Mouse (Mus musculus): ENCODE results near the gene Npr2.

Npr2 gene

GRCm38 (mm10) chr4:43629106-43629817 lies 2.5 kb upstream of the Npr2 start:
- peak; percentile 53 to 59 for DNase-seq

- DNase-seq = peak; percentile 85 to 89
These were observed 1.6 kb upstream of the Npr2 start for GRCm38 (mm10) chr4:43630030-43630581.

- DNase-seq = peak in 1 of 2 experiments; percentile 42
These were observed 1.1 kb upstream of the Npr2 start for GRCm38 (mm10) chr4:43630671-43631045.

GRCm38 (mm10) chr4:43631956-43632920 lies 503 bp downstream of the Npr2 start:
- DNase-seq = peak; percentile 66 to 70

GRCm38 (mm10) chr4:43633296-43633695 lies 1.6 kb downstream of the Npr2 start:
- peak in 1 of 2 experiments; percentile 6 for DNase-seq

GRCm38 (mm10) chr4:43633736-43634135 lies 2.0 kb downstream of the Npr2 start:
- peak in 1 of 2 experiments; percentile 7 for DNase-seq

GRCm38 (mm10) chr4:43634621-43635374 lies 3.1 kb downstream of the Npr2 start:
- DNase-seq = peak in 1 of 2 experiments; percentile 5

GRCm38 (mm10) chr4:43636751-43637150 lies 5.0 kb downstream of the Npr2 start:
- DNase-seq = peak in 1 of 2 experiments; percentile 2

- DNase-seq = peak in 1 of 2 experiments; percentile 2
These were observed 8.3 kb downstream of the Npr2 start for GRCm38 (mm10) chr4:43640076-43640475.

- peak in 1 of 2 experiments; percentile 1 for DNase-seq
These were observed 8.8 kb downstream of the Npr2 start for GRCm38 (mm10) chr4:43640491-43640890.

GRCm38 (mm10) chr4:43649783-43650182 lies 18.0 kb downstream of the Npr2 start:
- no peak for DNase-seq

GRCm38 (mm10) chr4:43652726-43653125 lies 21.0 kb downstream of the Npr2 start:
- DNase-seq = peak in 1 of 2 experiments; percentile 6

GRCm38 (mm10) chr4:43653161-43654015 lies 21.7 kb downstream of the Npr2 start, which contains the start of gene Spag8:
TSS of gene Spag8 (minus strand) at chr4:43653594.
- peak in 1 of 2 experiments; percentile 22 for DNase-seq

GRCm38 (mm10) chr4:43655656-43656338 lies 24.1 kb downstream of the Npr2 start:
- DNase-seq = peak in 1 of 2 experiments; percentile 34

- DNase-seq = peak; percentile 95 to 97
These were observed 24.8 kb downstream of the Npr2 start, which contains the start of gene Hint2 for GRCm38 (mm10) chr4:43656339-43657109. TSS of gene Hint2 (minus strand) at chr4:43656466.

GRCm38 (mm10) chr4:43657146-43657545 lies 25.4 kb downstream of the Npr2 start:
- DNase-seq = peak in 1 of 2 experiments; percentile 29

- no peak for DNase-seq
These were observed 34.7 kb downstream of the Npr2 start for GRCm38 (mm10) chr4:43666412-43666811.

GRCm38 (mm10) chr4:43668782-43669427 lies 37.2 kb downstream of the Npr2 start, which contains the start of the genes Tmem8b and Fam221b:
TSS of gene Tmem8b (plus strand) at chr4:43668971.
TSS of gene Fam221b (minus strand) at chr4:43669145.
- peak; percentile 95 to 97 for DNase-seq

GRCm38 (mm10) chr4:43669428-43669794 lies 37.7 kb downstream of the Npr2 start:
- DNase-seq = peak in 1 of 2 experiments; percentile 86
